In genomic region chr6:134173439-134173838, GRCm38 (mm10) we compare ENCODE assay signal across 17 mouse cellular contexts.
DNase-seq lines count a peak whose midpoint lies in the region; ATAC-seq and TF ChIP-seq lines count a peak whose summit lies in the region.
"Had no signal": no experiment of that assay in that cellular context is flagged by ENCODE, and none has a peak within 500 bp of the region (broad histone marks: within the 10 kb centered on the region; RNA-seq: fewer than 3 reads in every experiment).

No protein-coding gene starts in this region.

- no peak for DNase-seq in heart, embryonic 10.5 days (ENCODE audit: low spot score)
- peak; percentile 17 for DNase-seq in thymus, postnatal 0 days (ENCODE audit: low spot score)
- DNase-seq in thymus, postnatal 14 days = no peak
- peak; percentile 44 for DNase-seq in lung, postnatal 36 days
- no peak for DNase-seq in midbrain, postnatal 0 days (ENCODE audit: low spot score)
- DNase-seq in ovary, postnatal 36 days (ENCODE audit: low spot score) = no peak
- DNase-seq: adrenal gland, adult 8-10 months; cerebellum, adult 9-10 months; kidney, adult 11 months; kidney, postnatal 36 days; thymus, postnatal 4 days had no signal

- H3K27me3 ChIP-seq in heart, embryonic 10.5 days (ENCODE audit: insufficient read depth, poor library complexity, severe bottlenecking) = no peaks in the 10 kb centered on the region
- no peaks in the 10 kb centered on the region for H3K27me3 ChIP-seq in heart, embryonic 11.5 days (ENCODE audit: control insufficient read depth, insufficient read depth, low read length)
- no peaks in the 10 kb centered on the region for H3K27me3 ChIP-seq in midbrain, postnatal 0 days (ENCODE audit: insufficient read depth, low read length)
- H3K27me3 ChIP-seq: embryonic facial prominence, embryonic 15.5 days; hindbrain, embryonic 13.5 days; limb, embryonic 15.5 days; neural tube, embryonic 13.5 days had no signal

- TF ChIP-seq CTCF in midbrain, postnatal 0 days (IDR thresholded peaks at IDR 0.05) = no peak

- no peak overlapping the region for H3K4me3 ChIP-seq in heart, embryonic 10.5 days
- H3K4me3 ChIP-seq in heart, embryonic 11.5 days (ENCODE audit: low read depth, low read length) = no peak overlapping the region
- no peak overlapping the region for H3K4me3 ChIP-seq in midbrain, postnatal 0 days (ENCODE audit: low read depth, low read length)
- H3K4me3 ChIP-seq: embryonic facial prominence, embryonic 15.5 days; hindbrain, embryonic 13.5 days; limb, embryonic 15.5 days; neural tube, embryonic 13.5 days had no signal

- H3K36me3 ChIP-seq in heart, embryonic 10.5 days = no peaks in the 10 kb centered on the region; the same call in 1 of the 2 replicates
- H3K36me3 ChIP-seq in heart, embryonic 11.5 days (ENCODE audit: control insufficient read depth, insufficient read depth, low read length) = no peaks in the 10 kb centered on the region
- no peaks in the 10 kb centered on the region for H3K36me3 ChIP-seq in midbrain, postnatal 0 days (ENCODE audit: insufficient read depth, low read length)
- H3K36me3 ChIP-seq: embryonic facial prominence, embryonic 15.5 days; hindbrain, embryonic 13.5 days; limb, embryonic 15.5 days; neural tube, embryonic 13.5 days had no signal

- ATAC-seq in heart, embryonic 11.5 days (replicated peaks; ENCODE audit: insufficient number of reproducible peaks, low FRiP score, low TSS enrichment) = no peak
- ATAC-seq in midbrain, postnatal 0 days (ENCODE audit: low FRiP score) = no peak
- ATAC-seq: midbrain, embryonic 16.5 days had no signal

- 69% methylated on average over 6 of the region's 6 CpGs for WGBS in heart, embryonic 10.5 days
- WGBS in heart, embryonic 11.5 days (ENCODE audit: insufficient replicate concordance) = 53% methylated on average over 6 of the region's 6 CpGs
- WGBS in midbrain, postnatal 0 days = 87% methylated on average over 6 of the region's 6 CpGs

- no peak overlapping the region for H3K4me2 ChIP-seq in heart, embryonic 11.5 days
- no peak overlapping the region for H3K4me2 ChIP-seq in midbrain, postnatal 0 days (ENCODE audit: low read depth, low read length, poor library complexity, severe bottlenecking)
- H3K4me2 ChIP-seq: embryonic facial prominence, embryonic 15.5 days; hindbrain, embryonic 13.5 days; limb, embryonic 15.5 days; neural tube, embryonic 13.5 days had no signal

- no peaks in the 10 kb centered on the region for H3K9me3 ChIP-seq in heart, embryonic 10.5 days
- no peaks in the 10 kb centered on the region for H3K9me3 ChIP-seq in heart, embryonic 11.5 days (replicated peaks; ENCODE audit: control insufficient read depth, low read length)
- H3K9me3 ChIP-seq in midbrain, postnatal 0 days (ENCODE audit: low read length) = no peaks in the 10 kb centered on the region
- H3K9me3 ChIP-seq: embryonic facial prominence, embryonic 15.5 days; hindbrain, embryonic 13.5 days; limb, embryonic 15.5 days; neural tube, embryonic 13.5 days had no signal

- peaks cover 75% of the 10 kb centered on the region for H3K4me1 ChIP-seq in heart, embryonic 10.5 days
- H3K4me1 ChIP-seq in heart, embryonic 11.5 days (ENCODE audit: control insufficient read depth, insufficient read depth, low read length) = peaks cover 32% of the 10 kb centered on the region
- no peaks in the 10 kb centered on the region for H3K4me1 ChIP-seq in midbrain, postnatal 0 days (ENCODE audit: insufficient read depth, low read length)

- H3K9ac ChIP-seq in heart, embryonic 11.5 days (ENCODE audit: low read depth, low read length) = no peak overlapping the region
- no peak overlapping the region for H3K9ac ChIP-seq in midbrain, postnatal 0 days (replicated peaks; ENCODE audit: low read length, poor library complexity, severe bottlenecking)
- H3K9ac ChIP-seq: embryonic facial prominence, embryonic 15.5 days; hindbrain, embryonic 13.5 days; limb, embryonic 15.5 days; neural tube, embryonic 13.5 days had no signal

- peak overlapping the region; percentile 23; the same call in 1 of the 2 replicates for H3K27ac ChIP-seq in heart, embryonic 10.5 days
- no peak overlapping the region for H3K27ac ChIP-seq in heart, embryonic 11.5 days (ENCODE audit: low read depth, low read length)
- H3K27ac ChIP-seq in midbrain, postnatal 0 days (ENCODE audit: low read depth, low read length) = no peak overlapping the region
- H3K27ac ChIP-seq: embryonic facial prominence, embryonic 15.5 days; hindbrain, embryonic 13.5 days; limb, embryonic 15.5 days; neural tube, embryonic 13.5 days had no signal

Comparison
In these comparisons a context has a peak if more than half of its experiments do, and no peak if none do; other contexts are left out.
1. DNase-seq: peak in thymus, postnatal 0 days (single experiment) and lung, postnatal 36 days (single experiment); none in heart, embryonic 10.5 days (single experiment), thymus, postnatal 14 days (single experiment), midbrain, postnatal 0 days (single experiment) and ovary, postnatal 36 days (single experiment).